Mouse (Mus musculus) cerebellum, adult 2 months (tissue): ENCODE results near the gene Ppp6r1.

ENCODE experiments used
- CTCF ChIP-seq: fragments of 200-500 bp; IDR thresholded peaks from 2 replicates; pipeline ENCODE4 v1.5.1; 2011; ENCODE audit warnings: low read depth, mild to moderate bottlenecking, control low read depth, low read length, moderate library complexity, borderline replicate concordance; ENCODE audit not compliant: insufficient read depth
- POLR2A ChIP-seq: fragments of 200-500 bp; IDR thresholded peaks from 2 replicates; pipeline ENCODE4 v1.6.1; 2011; ENCODE audit warnings: low read length, control low read depth, borderline replicate concordance; ENCODE audit not compliant: insufficient read depth

GRCm38 (mm10) chr7:4608002-4608401 is 50.8 kb downstream of the Ppp6r1 start:
- TF ChIP-seq CTCF (no peak), POLR2A (no peak)
